In genomic region chr1:149840961-149841416, GRCm38 (mm10) we compare ENCODE assay signal across 32 mouse cellular contexts.
DNase-seq lines count a peak whose midpoint lies in the region; ATAC-seq and TF ChIP-seq lines count a peak whose summit lies in the region.
"Had no signal": no experiment of that assay in that cellular context is flagged by ENCODE, and none has a peak within 500 bp of the region (broad histone marks: within the 10 kb centered on the region; RNA-seq: fewer than 3 reads in every experiment).

No protein-coding gene starts in this region.

- peak overlapping the region; percentile 90 for H3K27ac ChIP-seq in CH12.LX (ENCODE audit: insufficient read depth, low read depth)
- H3K27ac ChIP-seq: embryonic facial prominence, embryonic 12.5 days; gastrocnemius, adult 2 months; heart, embryonic 13.5 days; hindbrain, embryonic 10.5 days; hindbrain, embryonic 15.5 days; kidney, embryonic 15.5 days; midbrain, embryonic 10.5 days; midbrain, embryonic 15.5 days; neural tube, embryonic 12.5 days had no signal

- in situ Hi-C loops in CH12.LX (cut with MboI; ENCODE audit: low pct_ligation_motif_present, low pct_unique_long_range_greater_than_20kb, low sequenced_read_pairs): loop anchor here (25.0 kb wide), 1 partner anchor 546 kb away; the partner anchor contains the start of genes Odr4 and Tpr

- TF ChIP-seq CTCF in lung, adult 2 months (IDR thresholded peaks at IDR 0.05; ENCODE audit: insufficient read depth, low read length): no peak
- TF ChIP-seq CTCF in CH12.LX (conservative IDR thresholded peaks at IDR 0.05 in 1 of 2, IDR thresholded peaks at IDR 0.05 in 1 of 2; ENCODE audit: low read depth in 2 of 2, low read length in 2 of 2): no peak

- peak; percentile 7 to 14 for DNase-seq in lung, adult 18-20 months
- no peak for DNase-seq in lung, adult 2 months
- peak; percentile 67 for DNase-seq in CH12.LX (ENCODE audit: extremely low read depth)
- peak; percentile 6 to 18 for DNase-seq in monocyte, adult 2 months (ENCODE audit: low read depth in 1 of 2, low spot score in 2 of 2)
- DNase-seq in spleen, postnatal 10 days (ENCODE audit: low spot score in 2 of 2): no peak
- DNase-seq in frontal cortex, postnatal 25 days (ENCODE audit: low spot score in 2 of 2): no peak
- DNase-seq: adrenal gland, adult 8-10 months; B cell, adult 2 months; cerebellum, adult 9-10 months; cerebellum, postnatal 36 days; embryo, embryonic 11 days; gastrocnemius, adult 2 months; gastrocnemius, postnatal 36 days; heart, postnatal 10 days; kidney, adult 11 months; kidney, postnatal 25 days; right cerebral cortex, postnatal 4 days; thymus, adult 18-20 months; thymus, postnatal 25 days had no signal

- no peaks in the 10 kb centered on the region for H3K4me1 ChIP-seq in lung, adult 2 months (ENCODE audit: control insufficient read depth, insufficient read depth, low read length)
- peaks cover 12 to 24% of the 10 kb centered on the region in 2 experiments for H3K4me1 ChIP-seq in CH12.LX (ENCODE audit: control insufficient read depth in 1 of 2, insufficient read depth in 2 of 2)
- H3K4me1 ChIP-seq: embryonic facial prominence, embryonic 12.5 days; heart, embryonic 13.5 days; hindbrain, embryonic 10.5 days; hindbrain, embryonic 15.5 days; kidney, embryonic 15.5 days; midbrain, embryonic 10.5 days; midbrain, embryonic 15.5 days; neural tube, embryonic 12.5 days had no signal

- TF ChIP-seq EP300 in CH12.LX (IDR thresholded peaks at IDR 0.05; ENCODE audit: low read length): peak; percentile 90

- H3K4me3 ChIP-seq in lung, adult 2 months (replicated peaks; ENCODE audit: extremely low read depth, low read depth, low read length): no peak overlapping the region
- peak overlapping the region; percentile 1 to 32 (median 29) for H3K4me3 ChIP-seq in CH12.LX (replicated peaks in 1 of 3; ENCODE audit: low read depth in 2 of 3, low read length in 2 of 3, poor library complexity in 1 of 3)
- H3K4me3 ChIP-seq: embryonic facial prominence, embryonic 12.5 days; gastrocnemius, adult 2 months; heart, embryonic 13.5 days; hindbrain, embryonic 10.5 days; hindbrain, embryonic 15.5 days; kidney, embryonic 15.5 days; midbrain, embryonic 10.5 days; midbrain, embryonic 15.5 days; myocyte; neural tube, embryonic 12.5 days had no signal

- dilution Hi-C loops in CH12.LX (cut with MboI; ENCODE audit: extremely low pct_ligation_motif_present, extremely low pct_unique_long_range_greater_than_20kb, low sequenced_read_pairs): no loop called here

- no peak for TF ChIP-seq RAD21 in CH12.LX (IDR thresholded peaks at IDR 0.05; ENCODE audit: low read depth, low read length)

- 70% methylated on average over 4 of the region's 4 CpGs for WGBS in lung, adult 2 months

- H3K4me2 ChIP-seq in CH12.LX (ENCODE audit: insufficient read depth, low read depth, poor library complexity, severe bottlenecking): peak overlapping the region; percentile 83
- H3K4me2 ChIP-seq: embryonic facial prominence, embryonic 12.5 days; heart, embryonic 13.5 days; hindbrain, embryonic 15.5 days; kidney, embryonic 15.5 days; liver, embryonic 11.5 days; midbrain, embryonic 15.5 days; neural tube, embryonic 12.5 days had no signal

- peaks cover 8% of the 10 kb centered on the region for H3K9me3 ChIP-seq in CH12.LX (replicated peaks; ENCODE audit: low read length)
- H3K9me3 ChIP-seq: embryonic facial prominence, embryonic 12.5 days; heart, embryonic 13.5 days; hindbrain, embryonic 10.5 days; hindbrain, embryonic 15.5 days; kidney, embryonic 15.5 days; midbrain, embryonic 10.5 days; midbrain, embryonic 15.5 days; neural tube, embryonic 12.5 days had no signal

- no peaks in the 10 kb centered on the region for H3K27me3 ChIP-seq in CH12.LX (replicated peaks)
- H3K27me3 ChIP-seq: embryonic facial prominence, embryonic 12.5 days; heart, embryonic 13.5 days; hindbrain, embryonic 15.5 days; kidney, embryonic 15.5 days; midbrain, embryonic 15.5 days; neural tube, embryonic 12.5 days had no signal

- ATAC-seq in granulocyte monocyte progenitor cell, adult 5-6 weeks (replicated peaks; ENCODE audit: poor library complexity, severe bottlenecking): peak; percentile 99
- ATAC-seq: forebrain, embryonic 14.5 days; inflammation-experienced regulatory T-cells, adult 6 months; midbrain, embryonic 15.5 days had no signal

- H3K9ac ChIP-seq in CH12.LX (ENCODE audit: insufficient read depth, low read depth): peak overlapping the region; percentile 45; the same call in 1 of the 2 replicates
- H3K9ac ChIP-seq: embryonic facial prominence, embryonic 12.5 days; heart, embryonic 13.5 days; hindbrain, embryonic 15.5 days; kidney, embryonic 15.5 days; midbrain, embryonic 15.5 days; neural tube, embryonic 12.5 days had no signal

- H3K36me3 ChIP-seq in CH12.LX (replicated peaks in 1 of 2; ENCODE audit: control insufficient read depth in 1 of 2, insufficient read depth in 1 of 2, low read length in 1 of 2): peaks cover 5 to 8% of the 10 kb centered on the region in 2 experiments
- H3K36me3 ChIP-seq: embryonic facial prominence, embryonic 12.5 days; heart, embryonic 13.5 days; hindbrain, embryonic 10.5 days; hindbrain, embryonic 15.5 days; midbrain, embryonic 10.5 days; midbrain, embryonic 15.5 days; neural tube, embryonic 12.5 days had no signal

- no peak for TF ChIP-seq POLR2A in lung, adult 2 months (IDR thresholded peaks at IDR 0.05; ENCODE audit: borderline replicate concordance, extremely low read depth, low read depth, low read length)
- no peak for TF ChIP-seq POLR2A in CH12.LX (IDR thresholded peaks at IDR 0.05; ENCODE audit: low read depth, low read length)

- no peaks in the 10 kb centered on the region for H3K79me2 ChIP-seq in CH12.LX (replicated peaks; ENCODE audit: control insufficient read depth, extremely low read depth, insufficient read depth, poor library complexity, severe bottlenecking)

TF ChIP-seq in CH12.LX, 34 proteins besides CTCF, POLR2A, EP300 and RAD21:
- TF ChIP-seq GABPA (IDR thresholded peaks at IDR 0.05; ENCODE audit: insufficient replicate concordance, low read depth, low read length) (no peak), SIN3A (IDR thresholded peaks at IDR 0.05; ENCODE audit: low read length) (no peak), CHD1 (IDR thresholded peaks at IDR 0.05; ENCODE audit: low read depth, low read length) (0 out of 2 replicates have a peak, but pooled peaks have one; percentile 3), MAX (IDR thresholded peaks at IDR 0.05; ENCODE audit: low read length) (peak; percentile 85), MYC (IDR thresholded peaks at IDR 0.05; ENCODE audit: low read depth, low read length) (peak; percentile 88), USF1 (IDR thresholded peaks at IDR 0.05; ENCODE audit: low read depth, low read length) (no peak), PAX5 (IDR thresholded peaks at IDR 0.05; ENCODE audit: low read length) (no peak), ZMIZ1 (IDR thresholded peaks at IDR 0.05; ENCODE audit: low read depth, low read length) (no peak), UBTF (IDR thresholded peaks at IDR 0.05; ENCODE audit: low read depth, low read length) (no peak), BHLHE40 (IDR thresholded peaks at IDR 0.05; ENCODE audit: low read depth, low read length) (peak; percentile 99), SMC3 (IDR thresholded peaks at IDR 0.05; ENCODE audit: low read depth, low read length) (no peak), IRF4 (IDR thresholded peaks at IDR 0.05; ENCODE audit: low read depth, low read length) (peak; percentile 91), NELFE (IDR thresholded peaks at IDR 0.05; ENCODE audit: low read depth, low read length) (peak; percentile 22; the same call in 1 of the 2 replicates), MXI1 (IDR thresholded peaks at IDR 0.05; ENCODE audit: low read depth, low read length) (no peak), JUND (conservative IDR thresholded peaks at IDR 0.05; ENCODE audit: low read depth, low read length) (peak; percentile 60; the same call in 1 of the 2 replicates), MEF2A (IDR thresholded peaks at IDR 0.05; ENCODE audit: borderline replicate concordance, low read depth, low read length) (peak; percentile 87; the same call in 1 of the 2 replicates), JUN (IDR thresholded peaks at IDR 0.05; ENCODE audit: insufficient read depth, low read depth, low read length) (peak; percentile 44; the same call in 1 of the 2 replicates), ETS1 (conservative IDR thresholded peaks at IDR 0.05; ENCODE audit: low read depth, low read length) (peak; percentile 90), MAFK (IDR thresholded peaks at IDR 0.05; ENCODE audit: insufficient replicate concordance, low read length) (0 out of 2 replicates have a peak, but pooled peaks have one; percentile 52), ELF1 (IDR thresholded peaks at IDR 0.05; ENCODE audit: low read depth, low read length) (peak; percentile 63), NRF1 (IDR thresholded peaks at IDR 0.05; ENCODE audit: low read depth, low read length) (no peak), TCF12 (IDR thresholded peaks at IDR 0.05; ENCODE audit: low read depth, low read length) (0 out of 2 replicates have a peak, but pooled peaks have one; percentile 63), MAZ (IDR thresholded peaks at IDR 0.05; ENCODE audit: low read depth, low read length) (0 out of 2 replicates have a peak, but pooled peaks have one; percentile 38), KAT2A (IDR thresholded peaks at IDR 0.05; ENCODE audit: insufficient replicate concordance, low read length) (0 out of 2 replicates have a peak, but pooled peaks have one; percentile 44), RCOR1 (conservative IDR thresholded peaks at IDR 0.05; ENCODE audit: low read depth, low read length) (peak; percentile 93), HCFC1 (IDR thresholded peaks at IDR 0.05; ENCODE audit: low read depth, low read length) (no peak), E2F4 (IDR thresholded peaks at IDR 0.05; ENCODE audit: insufficient replicate concordance, low read depth, low read length) (no peak), ZKSCAN1 (IDR thresholded peaks at IDR 0.05; ENCODE audit: borderline replicate concordance, low read depth, low read length) (no peak), TBP (conservative IDR thresholded peaks at IDR 0.05; ENCODE audit: low read depth, low read length) (0 out of 2 replicates have a peak, but pooled peaks have one; percentile 26), ZNF384 (IDR thresholded peaks at IDR 0.05; ENCODE audit: low read depth, low read length) (no peak; the same call in 1 of the 2 replicates), ZC3H11A (IDR thresholded peaks at IDR 0.05; ENCODE audit: low read depth, low read length) (no peak), POLR2AphosphoS2 (IDR thresholded peaks at IDR 0.05; ENCODE audit: low read depth, low read length) (no peak), USF2 (conservative IDR thresholded peaks at IDR 0.05; ENCODE audit: low read depth, low read length) (no peak), CHD2 (IDR thresholded peaks at IDR 0.05; ENCODE audit: low read length) (peak; percentile 50; the same call in 1 of the 2 replicates)

Comparison
In these comparisons a context has a peak if more than half of its experiments do, and no peak if none do; other contexts are left out.
1. DNase-seq: peak in lung, adult 18-20 months (2 of 2), CH12.LX (single experiment) and monocyte, adult 2 months (2 of 2); none in lung, adult 2 months (single experiment), spleen, postnatal 10 days (0 of 2) and frontal cortex, postnatal 25 days (0 of 2).